Mouse (Mus musculus): ENCODE results near the gene 6330409D20Rik.

The 6330409D20Rik gene

DNA sequence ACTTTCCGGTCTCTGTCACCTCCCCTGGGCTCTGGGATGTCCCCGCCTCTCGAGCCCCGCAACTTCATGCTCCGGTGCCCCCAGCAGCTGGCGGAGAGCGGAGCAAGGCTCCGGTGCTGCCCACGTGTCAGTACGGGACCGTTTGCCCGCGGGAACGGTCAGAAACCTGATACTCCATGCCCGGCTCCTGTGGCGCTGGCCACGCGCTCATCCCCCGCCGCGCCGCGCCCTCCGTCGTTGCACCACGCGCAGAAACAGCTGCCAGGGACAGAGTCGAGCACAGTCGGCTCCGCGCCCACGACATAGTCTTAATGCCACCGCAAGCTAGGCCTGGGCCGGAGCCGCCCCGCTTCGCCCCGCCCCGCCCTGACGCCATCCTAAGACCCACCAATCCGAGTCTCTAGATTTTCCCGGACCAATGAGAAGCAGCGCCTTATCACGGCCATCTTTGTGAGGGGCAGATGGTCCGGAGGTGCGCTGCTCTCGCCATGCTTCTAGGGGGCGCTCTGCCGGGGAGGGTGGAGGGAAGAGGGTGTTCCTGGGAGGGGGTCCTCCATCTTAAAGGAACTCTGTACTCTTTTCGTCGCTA, 46.9 kb downstream of the 6330409D20Rik start:
- DNase-seq, result peak; percentile 98

DNA sequence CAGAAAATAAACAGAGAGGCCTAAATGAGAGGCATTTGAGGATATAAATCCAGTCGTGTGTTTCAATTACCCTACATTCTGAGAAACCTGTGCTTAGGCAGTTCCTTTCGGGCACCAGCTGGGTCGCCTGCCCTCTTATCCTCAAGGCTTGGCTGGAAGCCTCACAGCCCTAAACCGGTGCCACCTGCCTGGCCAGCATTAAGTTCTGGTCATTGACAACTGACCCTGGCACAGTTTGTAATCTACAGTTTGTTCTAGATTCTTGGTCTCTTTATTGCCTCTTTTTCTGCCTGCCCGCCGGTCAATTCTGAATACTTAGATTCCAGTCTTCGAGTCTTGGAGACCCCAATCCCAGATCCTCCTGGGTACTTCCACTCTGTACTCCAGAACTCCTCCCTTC, 47.5 kb downstream of the 6330409D20Rik start:
- DNase-seq, result no peak

DNA sequence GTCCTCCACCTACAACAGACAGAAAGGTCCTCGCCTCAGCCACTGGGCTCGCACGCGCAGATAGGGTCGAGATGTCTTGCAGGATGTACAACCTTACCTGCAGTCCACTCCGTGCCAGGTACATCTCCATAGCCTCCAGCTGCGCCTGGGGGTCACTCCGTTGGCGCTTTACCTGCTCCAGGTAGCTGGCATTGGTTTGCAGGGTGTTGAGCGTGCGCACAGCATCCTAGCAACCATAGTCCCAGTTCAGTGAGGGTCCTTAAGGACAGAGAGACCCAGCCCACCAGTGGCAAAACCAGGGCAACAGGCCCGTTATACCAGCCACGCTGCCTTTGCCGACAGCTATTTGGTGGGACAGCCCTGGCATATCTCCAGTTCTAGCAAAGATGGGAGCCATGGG, 48.3 kb downstream of the 6330409D20Rik start:
- no peak for DNase-seq

DNA sequence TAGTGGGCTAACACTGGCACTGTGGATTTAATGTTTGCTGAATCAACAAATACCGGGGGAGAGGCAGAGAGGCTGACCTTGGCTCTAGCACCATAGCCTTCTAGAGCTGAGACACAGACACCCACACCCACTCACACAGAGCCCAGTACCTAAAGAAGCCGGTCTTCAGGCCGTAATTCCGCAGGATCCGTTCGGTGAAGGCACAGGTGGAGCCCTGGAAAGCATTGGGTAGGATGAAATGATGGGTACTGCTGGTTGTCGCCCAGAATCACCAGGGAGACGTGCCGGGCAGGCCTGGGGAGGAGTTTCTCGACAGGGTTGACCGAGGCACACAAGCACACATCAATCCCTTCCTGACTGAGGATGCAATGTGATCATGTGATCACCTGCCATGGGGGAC, 49.8 kb downstream of the 6330409D20Rik start:
- no peak for DNase-seq

DNA sequence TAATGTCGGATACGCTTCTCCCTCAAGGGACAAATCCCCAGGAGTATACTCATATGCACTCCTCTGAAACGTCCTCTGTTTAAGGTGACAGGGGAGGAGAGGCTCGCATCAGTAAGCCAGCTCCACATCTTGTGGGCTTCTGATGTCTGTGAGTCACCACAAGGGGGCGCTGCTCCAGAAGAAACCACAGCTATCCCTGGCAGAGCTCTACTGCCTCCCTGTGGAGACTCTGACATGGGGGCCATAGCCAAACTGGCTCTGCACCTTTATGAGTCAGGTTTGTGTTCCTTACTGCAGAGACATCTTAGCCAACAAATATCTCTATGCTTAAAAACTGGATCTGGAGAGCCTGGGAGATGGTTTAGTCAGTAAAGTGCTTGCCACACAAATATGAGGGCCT, 51.4 kb downstream of the 6330409D20Rik start:
- peak; percentile 94 for DNase-seq

DNA sequence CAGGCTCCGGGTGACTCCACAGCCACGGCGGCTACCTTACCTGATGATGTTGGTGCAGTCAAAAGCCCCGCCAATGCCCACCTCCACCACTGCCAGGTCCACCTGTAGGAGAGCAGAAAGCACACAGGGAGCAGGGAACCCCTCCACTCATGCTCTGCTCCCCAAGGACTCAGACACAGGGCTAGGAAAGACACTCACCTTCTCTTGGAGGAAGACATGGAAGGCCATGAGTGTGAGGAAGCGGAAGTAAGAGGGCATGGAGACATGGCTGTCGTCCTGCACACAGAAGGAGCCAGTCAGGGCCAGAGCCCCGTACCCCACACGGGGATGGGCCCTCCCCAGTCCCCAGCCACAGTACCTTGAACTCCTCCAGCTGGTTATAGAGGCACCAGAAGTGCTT, 53.3 kb downstream of the 6330409D20Rik start:
- no peak for DNase-seq

DNA sequence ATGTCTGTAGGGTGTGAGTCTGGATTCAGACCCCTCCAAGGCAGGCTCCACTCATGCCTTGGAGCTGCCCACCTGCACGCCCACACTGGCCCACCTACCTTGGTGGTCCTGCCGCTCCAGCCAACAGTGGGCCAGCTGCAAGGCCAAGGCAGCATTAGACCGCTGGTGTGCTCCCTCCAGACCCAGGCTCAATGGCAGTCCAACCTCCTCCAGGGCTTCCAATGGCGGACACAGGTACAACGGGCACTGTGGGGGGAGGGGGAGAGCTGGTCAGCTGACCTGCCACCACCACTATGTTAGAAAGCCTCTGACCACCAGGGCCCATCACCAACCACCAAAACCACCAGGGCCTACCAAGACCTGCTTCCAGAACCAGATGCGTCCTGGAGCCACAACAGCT, 54.2 kb downstream of the 6330409D20Rik start:
- no peak for DNase-seq

DNA sequence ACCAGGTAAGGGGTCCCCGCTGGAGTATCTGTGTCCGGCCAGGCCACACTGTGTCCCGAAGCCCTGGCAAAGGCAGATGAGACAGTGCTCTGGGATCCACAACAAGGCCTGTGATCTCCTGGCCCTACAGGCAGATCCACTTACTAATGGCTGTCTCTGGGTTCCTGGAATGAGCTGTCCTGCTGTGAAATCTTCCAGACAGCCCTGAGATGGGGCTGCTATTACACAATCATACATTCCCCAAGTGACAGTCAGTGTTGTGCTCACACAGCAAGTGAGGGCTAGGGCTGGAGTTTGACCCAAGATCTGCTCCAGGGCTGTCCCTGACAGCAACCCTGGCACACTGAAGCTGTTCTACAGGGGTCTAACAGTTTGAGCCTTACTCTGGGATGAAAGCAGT, 55.0 kb downstream of the 6330409D20Rik start:
- no peak for DNase-seq

DNA sequence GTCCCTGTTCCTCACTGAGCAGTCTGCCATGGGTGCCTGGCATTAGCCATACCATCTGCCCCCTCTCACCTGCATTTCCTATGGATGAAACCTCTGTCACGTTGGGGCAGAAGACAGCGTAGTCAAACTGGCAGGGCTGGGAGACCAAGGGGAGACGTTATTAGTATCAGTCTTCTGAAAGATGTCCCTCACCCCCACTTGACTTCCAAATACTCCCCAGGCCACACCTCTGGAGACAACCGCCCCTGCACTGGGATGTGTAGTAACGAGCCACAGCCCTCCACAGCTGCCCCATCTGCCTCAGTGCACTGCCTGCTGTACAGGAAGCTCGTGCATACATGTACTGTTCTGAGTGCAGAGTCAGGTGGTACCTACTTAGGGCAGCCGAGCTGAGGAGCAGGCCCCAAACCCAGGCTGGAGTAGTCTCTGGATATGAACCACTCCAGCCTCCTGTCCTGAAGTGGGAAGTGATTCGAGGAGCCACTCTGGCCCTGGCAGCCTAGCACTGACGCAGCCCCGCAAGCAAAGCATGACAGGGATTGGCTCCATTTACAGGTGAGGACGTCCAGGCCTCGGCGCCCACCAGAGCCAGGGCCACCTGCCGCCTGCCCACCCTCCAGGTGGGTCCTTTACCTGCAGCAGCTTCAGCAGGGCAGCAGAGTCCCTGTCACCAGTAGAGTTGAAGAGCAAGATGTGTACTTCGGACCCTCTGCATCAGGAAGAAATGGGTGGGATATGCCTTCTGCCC, 56.0 kb downstream of the 6330409D20Rik start:
- no peak for DNase-seq

DNA sequence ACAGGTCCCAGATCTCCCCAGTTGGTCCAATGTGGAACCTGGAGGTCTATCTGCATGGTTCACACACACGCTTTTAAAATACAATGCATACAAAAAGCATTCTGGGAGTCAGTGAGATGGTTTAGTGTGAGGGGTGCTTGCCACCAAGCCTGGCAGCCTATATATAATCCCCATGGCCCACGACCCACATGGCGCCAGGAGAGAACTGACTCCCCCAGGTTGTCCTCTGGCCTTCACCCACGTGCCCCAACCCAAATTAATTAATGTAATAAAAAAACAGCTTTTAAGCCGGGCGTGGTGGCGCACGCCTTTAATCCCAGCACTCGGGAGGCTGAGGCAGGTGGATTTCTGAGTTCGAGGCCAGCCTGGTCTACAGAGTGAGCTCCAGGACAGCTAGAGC, 57.1 kb downstream of the 6330409D20Rik start:
- DNase-seq, result no peak

DNA sequence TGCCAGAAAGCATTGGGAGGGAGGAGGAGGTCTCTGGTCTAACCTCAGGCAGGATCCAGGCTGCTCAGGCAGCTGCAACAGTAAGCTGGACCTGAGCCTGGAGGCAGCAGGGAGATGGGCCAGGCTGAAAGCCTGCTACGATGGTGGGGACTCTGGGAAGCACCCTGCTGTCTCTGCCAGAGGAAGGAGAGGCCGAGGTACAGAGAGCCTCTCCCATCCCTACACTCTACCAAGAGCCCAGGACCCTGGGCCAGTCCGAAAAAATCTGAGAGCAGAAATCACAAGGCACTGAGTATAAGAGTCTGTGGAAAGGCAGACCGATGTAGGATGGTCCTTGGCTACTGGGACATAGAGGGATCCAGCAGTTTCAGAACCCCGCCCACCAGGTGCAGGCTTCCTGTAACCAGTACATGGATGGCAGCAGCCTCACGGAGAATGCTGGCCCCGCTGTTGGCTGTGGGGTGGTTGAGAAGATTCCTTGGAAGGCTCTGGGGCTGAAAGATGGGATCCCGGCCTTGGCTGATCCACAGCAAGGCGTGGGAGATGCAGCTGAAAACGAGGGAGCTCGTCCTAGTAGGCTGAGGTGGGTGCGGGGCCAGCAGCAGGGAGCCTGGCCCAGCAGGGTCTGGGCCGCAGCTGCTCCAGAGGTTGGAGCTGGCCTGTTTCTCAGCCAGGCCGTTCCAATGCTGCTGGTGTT, 57.9 kb downstream of the 6330409D20Rik start:
- DNase-seq, result no peak
